Mouse (Mus musculus) embryonic facial prominence, embryonic 14.5 days (tissue): ENCODE data around the gene Cadm4. TPM values are rescaled to one million over a fixed set of nuclear protein-coding genes. Genes with fewer than 3 reads are reported as not detected.

Experiments
- ATAC-seq: fragments of 200-750 bp; cut with Nextera tagmentation; 2 replicates; pipeline ENCODE4 v1.8.0; 2017; ENCODE audit warnings: low read depth, moderate number of reproducible peaks, moderate TSS enrichment
- DNase-seq: peaks from one replicate; pipeline ENCODE4 v3.0.0-alpha.2; 2015; ENCODE audit warnings: low spot score
- H3K27ac ChIP-seq: fragments of 300-500 bp; sonication (generic); replicated peaks from 2 replicates; pipeline ENCODE4 v1.5.1; 2014; ENCODE audit warnings: low read depth, mild to moderate bottlenecking, low read length, moderate library complexity
- H3K27me3 ChIP-seq: fragments of 300-500 bp; sonication (generic); replicated peaks from 2 replicates; pipeline ENCODE4 v1.6.1; 2014; ENCODE audit warnings: low read length; ENCODE audit not compliant: control insufficient read depth, insufficient read depth
- H3K36me3 ChIP-seq: fragments of 300-500 bp; sonication (generic); 2 replicates; pipeline ENCODE4 v1.6.1; 2014; ENCODE audit warnings: low read length, mixed read lengths; ENCODE audit not compliant: control insufficient read depth, insufficient read depth
- H3K4me1 ChIP-seq: fragments of 300-500 bp; sonication (generic); 2 replicates; pipeline ENCODE4 v1.6.1; 2014; ENCODE audit warnings: antibody characterized with exemption, low read length; ENCODE audit not compliant: control insufficient read depth, insufficient read depth
- H3K4me2 ChIP-seq: fragments of 300-500 bp; sonication (generic); 2 replicates; pipeline ENCODE4 v1.6.1; 2014; ENCODE audit warnings: low read depth, mild to moderate bottlenecking, low read length, moderate library complexity, mixed read lengths
- H3K4me3 ChIP-seq: fragments of 300-500 bp; sonication (generic); 2 replicates; pipeline ENCODE4 v1.5.1; 2014; ENCODE audit warnings: low read depth, mild to moderate bottlenecking, low read length
- H3K9ac ChIP-seq: fragments of 300-500 bp; sonication (generic); 2 replicates; pipeline ENCODE4 v1.6.1; 2014; ENCODE audit warnings: low read depth, mild to moderate bottlenecking, low read length, moderate library complexity, mixed read lengths
- H3K9me3 ChIP-seq: fragments of 300-500 bp; sonication (generic); 2 replicates; pipeline ENCODE4 v1.6.1; 2016; ENCODE audit warnings: low read length; ENCODE audit not compliant: control insufficient read depth
- WGBS: fragments of 180-500 bp; shearing (Covaris S2); extraction: QIAGEN DNeasy Blood & Tissue Kit; methylation state at CpG from one replicate; pipeline ENCODE4 v1.1.7; 2014; 5-methylcytosine and 5-hydroxymethylcytosine counted together
- polyA plus RNA-seq: library from polyadenylated mRNA; unstranded; fragments of >200 nt; fragmentation: Nextera tagmentation; extraction: Ambion mirVana; gene quantifications from 2 replicates; pipeline ENCODE4 v1.2.1, GENCODE M21; 2014

The Cadm4 gene
- polyA plus RNA-seq, 1 experiment from 2014 or later: 2.8 TPM

GRCm38 (mm10) chr7:24472937-24473336 is 8.9 kb upstream of the Cadm4 start:
- Histone ChIP-seq H3K9ac (no peak overlapping the region), H3K27ac (no peak overlapping the region), H3K4me3 (no peak overlapping the region), H3K36me3 (no peaks in the 10 kb centered on the region), H3K27me3 (no peaks in the 10 kb centered on the region), H3K4me1 (0 out of 2 replicates have a peak, but pooled peaks cover 2% of the 10 kb centered on the region), H3K9me3 (peaks cover 4% of the 10 kb centered on the region; the same call in 1 of the 2 replicates), H3K4me2 (no peak overlapping the region)
- ATAC-seq (no peak), DNase-seq (no peak)
- WGBS: 79% methylated on average over 7 of the region's 7 CpGs

- Histone ChIP-seq H3K4me3 (no peak overlapping the region), H3K4me1 (0 out of 2 replicates have a peak, but pooled peaks cover 2% of the 10 kb centered on the region), H3K9me3 (peaks cover 3% of the 10 kb centered on the region; the same call in 1 of the 2 replicates), H3K9ac (no peak overlapping the region), H3K4me2 (no peak overlapping the region), H3K36me3 (no peaks in the 10 kb centered on the region), H3K27me3 (0 out of 2 replicates have a peak, but pooled peaks cover 3% of the 10 kb centered on the region), H3K27ac (no peak overlapping the region)
- 53% methylated on average over 9 of the region's 10 CpGs for WGBS
- ATAC-seq (peak; percentile 39; the same call in 1 of the 2 replicates), DNase-seq (no peak)
Observed at GRCm38 (mm10) chr7:24473913-24474529, 7.8 kb upstream of the Cadm4 start.

GRCm38 (mm10) chr7:24474811-24475506 is 6.9 kb upstream of the Cadm4 start:
- 0 out of 2 replicates have a peak, but pooled peaks cover 3% of the 10 kb centered on the region for H3K27me3 ChIP-seq
- H3K9ac ChIP-seq: 0 out of 2 replicates have a peak overlapping the region, but pooled peaks have one; percentile 41
- H3K4me3 ChIP-seq: no peak overlapping the region
- DNase-seq (no peak), ATAC-seq (no peak)
- H3K4me2 ChIP-seq: peak overlapping the region; percentile 29
- H3K27ac ChIP-seq: 0 out of 2 replicates have a peak overlapping the region, but pooled peaks have one; percentile 18
- 25% methylated on average over 21 of the region's 21 CpGs for WGBS
- no peaks in the 10 kb centered on the region for H3K36me3 ChIP-seq
- no peaks in the 10 kb centered on the region for H3K9me3 ChIP-seq
- H3K4me1 ChIP-seq: 0 out of 2 replicates have a peak, but pooled peaks cover 2% of the 10 kb centered on the region

GRCm38 (mm10) chr7:24476338-24476737 is 5.5 kb upstream of the Cadm4 start:
- Histone ChIP-seq H3K4me3 (no peak overlapping the region), H3K4me1 (peaks cover 9% of the 10 kb centered on the region; the same call in 1 of the 2 replicates), H3K9ac (no peak overlapping the region), H3K4me2 (no peak overlapping the region), H3K27ac (no peak overlapping the region), H3K9me3 (no peaks in the 10 kb centered on the region), H3K27me3 (0 out of 2 replicates have a peak, but pooled peaks cover 10% of the 10 kb centered on the region), H3K36me3 (no peaks in the 10 kb centered on the region)
- WGBS: 83% methylated on average over 8 of the region's 8 CpGs
- ATAC-seq: no peak
- no peak for DNase-seq

GRCm38 (mm10) chr7:24476856-24477255 is 5.0 kb upstream of the Cadm4 start:
- Histone ChIP-seq H3K4me1 (peaks cover 13% of the 10 kb centered on the region; the same call in 1 of the 2 replicates), H3K4me2 (no peak overlapping the region), H3K9me3 (no peaks in the 10 kb centered on the region), H3K4me3 (no peak overlapping the region), H3K27ac (no peak overlapping the region), H3K9ac (no peak overlapping the region), H3K36me3 (no peaks in the 10 kb centered on the region), H3K27me3 (0 out of 2 replicates have a peak, but pooled peaks cover 13% of the 10 kb centered on the region)
- no peak for ATAC-seq
- 85% methylated on average over 7 of the region's 7 CpGs for WGBS
- DNase-seq: no peak

GRCm38 (mm10) chr7:24478911-24479310 is 2.9 kb upstream of the Cadm4 start:
- Histone ChIP-seq H3K4me3 (no peak overlapping the region), H3K9ac (no peak overlapping the region), H3K4me2 (no peak overlapping the region), H3K27me3 (0 out of 2 replicates have a peak, but pooled peaks cover 18% of the 10 kb centered on the region), H3K9me3 (no peaks in the 10 kb centered on the region), H3K27ac (no peak overlapping the region), H3K4me1 (peaks cover 13% of the 10 kb centered on the region; the same call in 1 of the 2 replicates), H3K36me3 (no peaks in the 10 kb centered on the region)
- ATAC-seq (no peak), DNase-seq (no peak)
- WGBS: 85% methylated on average over 5 of the region's 5 CpGs

- H3K27me3 ChIP-seq: 0 out of 2 replicates have a peak, but pooled peaks cover 18% of the 10 kb centered on the region
- no peak overlapping the region for H3K9ac ChIP-seq
- H3K27ac ChIP-seq: no peak overlapping the region
- 95% methylated on average over 2 of the region's 2 CpGs for WGBS
- H3K9me3 ChIP-seq: no peaks in the 10 kb centered on the region
- ATAC-seq (no peak), DNase-seq (no peak)
- no peak overlapping the region for H3K4me2 ChIP-seq
- H3K4me1 ChIP-seq: peaks cover 13% of the 10 kb centered on the region; the same call in 1 of the 2 replicates
- H3K36me3 ChIP-seq: no peaks in the 10 kb centered on the region
- H3K4me3 ChIP-seq: no peak overlapping the region
Observed at GRCm38 (mm10) chr7:24479685-24480084, 2.1 kb upstream of the Cadm4 start.

GRCm38 (mm10) chr7:24480121-24480941 is 1.5 kb upstream of the Cadm4 start:
- H3K27me3 ChIP-seq: 0 out of 2 replicates have a peak, but pooled peaks cover 18% of the 10 kb centered on the region
- WGBS: 50% methylated on average over 18 of the region's 18 CpGs
- no peak overlapping the region for H3K9ac ChIP-seq
- peaks cover 11% of the 10 kb centered on the region; the same call in 1 of the 2 replicates for H3K4me1 ChIP-seq
- DNase-seq (peak; percentile 64), ATAC-seq (no peak)
- peak overlapping the region; percentile 65 for H3K4me3 ChIP-seq
- peak overlapping the region; percentile 98; the same call in 1 of the 2 replicates for H3K4me2 ChIP-seq
- H3K27ac ChIP-seq: no peak overlapping the region
- no peaks in the 10 kb centered on the region for H3K9me3 ChIP-seq
- no peaks in the 10 kb centered on the region for H3K36me3 ChIP-seq
